Mouse (Mus musculus): ENCODE measurements around the gene Atp8a1. TPM values are rescaled to one million over a fixed set of nuclear protein-coding genes. Genes with fewer than 3 reads are reported as not detected.
A peak's percentile ranks its signal among the peaks of the same experiment; 100 is the strongest.

Atp8a1 gene
- polyA plus RNA-seq, 1 experiment from 2014 or later = 49.4 TPM

- Histone ChIP-seq H3K27me3 (no peaks in the 10 kb centered on the region), H3K9me3 (no peaks in the 10 kb centered on the region), H3K9ac (no peak overlapping the region), H3K36me3 (no peaks in the 10 kb centered on the region), H3K4me1 (replicated peaks) (peaks cover 36% of the 10 kb centered on the region), H3K4me2 (peak overlapping the region; percentile 73), H3K4me3 (peak overlapping the region; percentile 73), H3K27ac (replicated peaks) (peak overlapping the region; percentile 92)
- no peak for ATAC-seq (ENCODE audit: low FRiP score, low read depth)
- WGBS = 36% methylated on average over 12 of the region's 12 CpGs
Observed at GRCm38 (mm10) chr5:67848511-67849014, 1.3 kb upstream of the Atp8a1 start.

- under 1% methylated on average over 37 of the region's 39 CpGs for WGBS
- peak overlapping the region; percentile 79 for H3K9ac ChIP-seq
- no peaks in the 10 kb centered on the region for H3K9me3 ChIP-seq
- peak overlapping the region; percentile 73 for H3K4me2 ChIP-seq
- ATAC-seq (ENCODE audit: low FRiP score, low read depth) = peak; percentile 1; the same call in 1 of the 2 replicates
- peak overlapping the region; percentile 92 for H3K27ac ChIP-seq (replicated peaks)
- H3K36me3 ChIP-seq = no peaks in the 10 kb centered on the region
- H3K4me1 ChIP-seq (replicated peaks) = peaks cover 55% of the 10 kb centered on the region
- H3K27me3 ChIP-seq = no peaks in the 10 kb centered on the region
- peak overlapping the region; percentile 73 for H3K4me3 ChIP-seq
Observed at GRCm38 (mm10) chr5:67846361-67847224, 641 bp downstream of the Atp8a1 start.

GRCm38 (mm10) chr5:67845190-67845691 is 2.0 kb downstream of the Atp8a1 start:
- no peaks in the 10 kb centered on the region for H3K27me3 ChIP-seq
- peak overlapping the region; percentile 46; the same call in 1 of the 2 replicates for H3K27ac ChIP-seq (replicated peaks)
- ATAC-seq (ENCODE audit: low FRiP score, low read depth) = no peak
- peak overlapping the region; percentile 73 for H3K4me3 ChIP-seq
- WGBS = 16% methylated on average over 8 of the region's 8 CpGs
- peak overlapping the region; percentile 79 for H3K9ac ChIP-seq
- H3K36me3 ChIP-seq = no peaks in the 10 kb centered on the region
- H3K4me1 ChIP-seq (replicated peaks) = peaks cover 62% of the 10 kb centered on the region
- H3K9me3 ChIP-seq = no peaks in the 10 kb centered on the region
- H3K4me2 ChIP-seq = peak overlapping the region; percentile 73

GRCm38 (mm10) chr5:67844070-67844469 is 3.2 kb downstream of the Atp8a1 start:
- H3K36me3 ChIP-seq = no peaks in the 10 kb centered on the region
- H3K4me1 ChIP-seq (replicated peaks) = peaks cover 62% of the 10 kb centered on the region
- no peak overlapping the region for H3K27ac ChIP-seq (replicated peaks)
- 76% methylated on average over 4 of the region's 4 CpGs for WGBS
- H3K9me3 ChIP-seq = no peaks in the 10 kb centered on the region
- H3K9ac ChIP-seq = no peak overlapping the region
- peak overlapping the region; percentile 73 for H3K4me2 ChIP-seq
- no peaks in the 10 kb centered on the region for H3K27me3 ChIP-seq
- no peak for ATAC-seq (ENCODE audit: low FRiP score, low read depth)
- no peak overlapping the region for H3K4me3 ChIP-seq

GRCm38 (mm10) chr5:67842306-67842705 is 4.9 kb downstream of the Atp8a1 start:
- Histone ChIP-seq H3K9me3 (no peaks in the 10 kb centered on the region), H3K27ac (replicated peaks) (peak overlapping the region; percentile 71), H3K4me2 (peak overlapping the region; percentile 21), H3K4me3 (no peak overlapping the region), H3K9ac (no peak overlapping the region), H3K36me3 (no peaks in the 10 kb centered on the region), H3K27me3 (no peaks in the 10 kb centered on the region), H3K4me1 (replicated peaks) (peaks cover 53% of the 10 kb centered on the region)
- ATAC-seq (ENCODE audit: low FRiP score, low read depth) = no peak
- 7% methylated on average over 6 of the region's 6 CpGs for WGBS

- no peak overlapping the region for H3K4me2 ChIP-seq
- H3K4me1 ChIP-seq (replicated peaks) = peaks cover 4% of the 10 kb centered on the region; the same call in 1 of the 2 replicates
- no peak overlapping the region for H3K4me3 ChIP-seq
- ATAC-seq (ENCODE audit: low FRiP score, low read depth) = no peak
- H3K27ac ChIP-seq (replicated peaks) = no peak overlapping the region
- H3K9ac ChIP-seq = no peak overlapping the region
- no peaks in the 10 kb centered on the region for H3K36me3 ChIP-seq
- WGBS = 95% methylated on average over 5 of the region's 5 CpGs
- H3K9me3 ChIP-seq = no peaks in the 10 kb centered on the region
- no peaks in the 10 kb centered on the region for H3K27me3 ChIP-seq
Observed at GRCm38 (mm10) chr5:67833841-67834240, 13.4 kb downstream of the Atp8a1 start.

- no peak overlapping the region for H3K4me3 ChIP-seq
- no peak overlapping the region for H3K4me2 ChIP-seq
- no peak overlapping the region for H3K9ac ChIP-seq
- H3K36me3 ChIP-seq = no peaks in the 10 kb centered on the region
- H3K9me3 ChIP-seq = no peaks in the 10 kb centered on the region
- no peak overlapping the region for H3K27ac ChIP-seq (replicated peaks)
- WGBS = 80% methylated on average over 10 of the region's 10 CpGs
- no peaks in the 10 kb centered on the region for H3K27me3 ChIP-seq
- no peak for ATAC-seq (ENCODE audit: low FRiP score, low read depth)
- H3K4me1 ChIP-seq (replicated peaks) = peaks cover 4% of the 10 kb centered on the region; the same call in 1 of the 2 replicates
Observed at GRCm38 (mm10) chr5:67831293-67832147, 15.7 kb downstream of the Atp8a1 start.

GRCm38 (mm10) chr5:67828356-67828755 is 18.9 kb downstream of the Atp8a1 start:
- Histone ChIP-seq H3K27me3 (no peaks in the 10 kb centered on the region), H3K4me1 (replicated peaks) (0 out of 2 replicates have a peak, but pooled peaks cover under 1% of the 10 kb centered on the region), H3K36me3 (no peaks in the 10 kb centered on the region), H3K4me2 (no peak overlapping the region), H3K4me3 (no peak overlapping the region), H3K9ac (no peak overlapping the region), H3K27ac (replicated peaks) (no peak overlapping the region), H3K9me3 (no peaks in the 10 kb centered on the region)
- 90% methylated on average over 3 of the region's 3 CpGs for WGBS
- no peak for ATAC-seq (ENCODE audit: low FRiP score, low read depth)

GRCm38 (mm10) chr5:67826935-67827334 is 20.3 kb downstream of the Atp8a1 start:
- Histone ChIP-seq H3K4me1 (replicated peaks) (no peaks in the 10 kb centered on the region), H3K27me3 (no peaks in the 10 kb centered on the region), H3K9me3 (no peaks in the 10 kb centered on the region), H3K27ac (replicated peaks) (no peak overlapping the region), H3K9ac (no peak overlapping the region), H3K36me3 (no peaks in the 10 kb centered on the region), H3K4me2 (no peak overlapping the region), H3K4me3 (no peak overlapping the region)
- no peak for ATAC-seq (ENCODE audit: low FRiP score, low read depth)
- 90% methylated on average over 3 of the region's 3 CpGs for WGBS

GRCm38 (mm10) chr5:67826278-67826677 is 21.0 kb downstream of the Atp8a1 start:
- Histone ChIP-seq H3K9ac (no peak overlapping the region), H3K9me3 (no peaks in the 10 kb centered on the region), H3K27me3 (no peaks in the 10 kb centered on the region), H3K4me3 (no peak overlapping the region), H3K27ac (replicated peaks) (no peak overlapping the region), H3K4me1 (replicated peaks) (no peaks in the 10 kb centered on the region), H3K4me2 (no peak overlapping the region), H3K36me3 (no peaks in the 10 kb centered on the region)
- 85% methylated on average over 9 of the region's 9 CpGs for WGBS
- no peak for ATAC-seq (ENCODE audit: low FRiP score, low read depth)

- Histone ChIP-seq H3K9ac (no peak overlapping the region), H3K27ac (replicated peaks) (no peak overlapping the region), H3K27me3 (no peaks in the 10 kb centered on the region), H3K36me3 (no peaks in the 10 kb centered on the region), H3K9me3 (no peaks in the 10 kb centered on the region), H3K4me2 (no peak overlapping the region), H3K4me1 (replicated peaks) (no peaks in the 10 kb centered on the region), H3K4me3 (no peak overlapping the region)
- 81% methylated on average over 2 of the region's 2 CpGs for WGBS
- ATAC-seq (ENCODE audit: low FRiP score, low read depth) = no peak
Observed at GRCm38 (mm10) chr5:67824600-67824999, 22.6 kb downstream of the Atp8a1 start.

All from hindbrain, embryonic 15.5 days (tissue).